Mouse (Mus musculus): Measurements from ENCODE around the gene Sult2b1. TPM values are rescaled to one million over a fixed set of nuclear protein-coding genes. Genes with fewer than 3 reads are reported as not detected.

Gene Sult2b1
- polyA plus RNA-seq, 1 experiment from 2014 or later = 1.9 TPM

DNA sequence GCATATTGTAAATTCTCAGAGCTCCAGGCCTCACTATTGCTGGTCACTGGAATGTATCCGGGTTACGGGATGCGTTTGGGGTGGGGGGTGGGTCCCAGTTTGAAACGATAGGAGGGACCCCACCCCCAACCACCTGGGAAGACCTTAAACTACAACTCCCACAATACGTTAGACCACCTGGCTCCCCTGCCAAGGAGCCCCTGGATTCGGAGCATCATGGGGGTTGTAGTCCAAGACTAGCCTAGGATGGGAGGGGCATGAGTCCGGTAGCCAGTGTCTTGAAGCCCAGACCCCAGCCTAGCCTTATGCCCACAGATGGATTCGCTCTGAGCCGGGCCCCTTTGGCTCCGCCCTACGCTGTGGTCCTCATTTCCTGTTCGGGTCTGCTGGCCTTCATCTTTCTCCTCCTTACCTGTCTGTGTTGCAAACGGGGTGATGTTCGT, 1.7 kb upstream of the Sult2b1 start:
- WGBS = 1% methylated on average over 14 of the region's 14 CpGs
- Histone ChIP-seq H3K9ac (peak overlapping the region; percentile 97), H3K36me3 (replicated peaks) (peaks cover 40% of the 10 kb centered on the region), H3K27me3 (peaks cover 10% of the 10 kb centered on the region), H3K4me1 (peaks cover 31% of the 10 kb centered on the region), H3K9me3 (no peaks in the 10 kb centered on the region), H3K4me3 (replicated peaks) (peak overlapping the region; percentile 98), H3K27ac (peak overlapping the region; percentile 93), H3K4me2 (peak overlapping the region; percentile 85)
- peak; percentile 55 for ATAC-seq (ENCODE audit: low FRiP score)

DNA sequence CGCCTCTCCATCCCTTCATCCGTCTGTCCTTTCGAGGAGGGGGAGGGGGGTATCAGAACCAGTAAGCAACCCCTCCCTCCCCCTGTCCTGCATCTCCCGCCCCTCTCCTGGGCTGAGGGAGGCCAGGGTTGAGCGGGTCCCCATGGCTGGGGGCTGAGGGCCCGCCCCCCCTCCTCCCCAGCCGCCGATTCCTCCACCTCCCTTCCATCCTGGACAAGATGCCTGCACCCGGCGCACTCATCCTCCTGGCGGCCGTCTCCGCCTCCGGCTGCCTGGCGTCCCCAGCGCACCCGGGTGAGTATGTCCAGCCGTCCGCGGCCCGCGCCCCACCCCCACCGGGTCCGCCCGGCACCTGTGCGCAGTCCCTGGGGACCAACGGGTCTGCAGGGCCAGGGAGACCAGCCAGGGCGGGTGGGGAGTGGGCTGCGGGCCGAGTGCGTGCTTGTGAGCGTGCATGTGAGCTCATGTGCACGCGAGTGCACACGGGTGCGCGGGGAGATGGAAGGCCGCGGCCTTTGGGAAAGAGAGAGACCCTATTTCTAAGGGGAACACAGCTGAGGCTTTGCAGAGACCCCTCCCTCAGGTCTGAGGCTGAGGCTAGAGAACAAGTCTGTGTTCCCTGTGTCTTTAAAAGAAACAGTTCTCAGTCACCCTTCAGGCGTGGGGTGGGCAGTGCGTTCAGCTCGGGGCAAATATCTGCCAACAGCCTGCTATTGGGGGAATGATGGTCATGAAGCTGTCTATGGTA, 1.1 kb upstream of the Sult2b1 start:
- Histone ChIP-seq H3K36me3 (replicated peaks) (peaks cover 34% of the 10 kb centered on the region), H3K4me2 (peak overlapping the region; percentile 85), H3K4me3 (replicated peaks) (peak overlapping the region; percentile 98), H3K27ac (peak overlapping the region; percentile 93), H3K4me1 (peaks cover 31% of the 10 kb centered on the region), H3K9ac (peak overlapping the region; percentile 97), H3K9me3 (no peaks in the 10 kb centered on the region), H3K27me3 (peaks cover 10% of the 10 kb centered on the region)
- under 1% methylated on average over 36 of the region's 42 CpGs for WGBS
- ATAC-seq (ENCODE audit: low FRiP score) = peak; percentile 5

DNA sequence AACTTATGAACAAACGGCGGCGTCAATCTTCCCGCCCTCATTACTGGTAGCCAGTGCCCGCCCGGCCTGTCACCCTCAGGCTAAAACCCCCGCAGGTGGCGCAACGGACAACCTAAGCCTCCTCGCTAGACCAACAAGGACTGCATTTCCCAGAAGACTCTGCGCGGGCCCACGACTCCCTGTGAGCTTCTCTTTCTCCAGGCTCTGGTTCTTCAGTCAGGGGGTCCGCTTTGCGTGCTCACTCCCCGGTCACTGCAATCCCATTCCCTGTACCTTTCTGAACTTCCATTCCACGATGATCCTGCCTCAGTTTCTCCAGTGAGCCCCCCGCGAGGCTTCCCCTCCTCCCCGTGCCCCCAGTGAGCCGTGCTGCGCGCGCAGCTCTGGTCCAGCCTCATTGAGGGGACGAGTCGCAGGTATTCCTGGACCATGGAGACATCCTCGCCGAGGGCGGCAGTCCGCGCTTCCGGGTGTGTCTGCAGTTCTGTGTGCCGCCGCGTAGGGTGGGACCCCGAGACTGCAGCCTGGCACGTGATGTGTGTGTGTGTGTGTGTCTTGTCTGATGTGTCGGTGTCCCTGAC, 868 bp downstream of the Sult2b1 start, which contains the start of gene Lmtk3:
Gene Lmtk3 (plus strand): TSS at position 228 of the 581 bp plus-strand sequence.
- Histone ChIP-seq H3K4me1 (peaks cover 41% of the 10 kb centered on the region), H3K9me3 (no peaks in the 10 kb centered on the region), H3K27ac (peak within 1 kb of the TSS; percentile 91), H3K4me3 (replicated peaks) (peak within 1 kb of the TSS; percentile 98), H3K9ac (peak within 1 kb of the TSS; percentile 65), H3K36me3 (replicated peaks) (peaks cover 14% of the 10 kb centered on the region), H3K27me3 (peaks cover 10% of the 10 kb centered on the region), H3K4me2 (peak within 1 kb of the TSS; percentile 85)
- ATAC-seq (ENCODE audit: low FRiP score) = peak; percentile 28
- under 1% methylated on average over 38 of the region's 38 CpGs for WGBS

DNA sequence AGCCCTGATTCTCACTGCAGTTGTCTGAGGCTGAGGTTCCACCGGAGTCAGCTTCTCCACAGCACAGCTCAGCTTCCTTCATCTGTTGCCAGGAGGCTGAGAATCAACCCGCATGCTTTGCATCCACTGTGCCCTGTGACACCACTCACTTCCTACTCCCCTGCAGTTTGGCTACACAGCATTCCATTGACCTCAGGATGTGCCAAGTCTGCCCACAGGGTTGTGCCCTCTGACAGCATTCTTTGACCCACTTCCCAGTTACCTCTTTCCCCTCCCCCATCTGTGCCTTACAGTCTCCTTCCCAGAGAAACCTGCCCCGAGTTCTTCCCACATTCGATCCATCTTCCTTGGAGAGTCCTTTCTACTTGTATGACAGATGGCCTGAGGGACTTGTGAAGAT, 2.2 kb downstream of the Sult2b1 start:
- 77% methylated on average over 4 of the region's 4 CpGs for WGBS
- no peak overlapping the region for H3K9ac ChIP-seq
- H3K4me2 ChIP-seq = no peak overlapping the region
- H3K9me3 ChIP-seq = no peaks in the 10 kb centered on the region
- no peak for ATAC-seq (ENCODE audit: low FRiP score)
- H3K4me3 ChIP-seq (replicated peaks) = no peak overlapping the region
- H3K36me3 ChIP-seq (replicated peaks) = 0 out of 2 replicates have a peak, but pooled peaks cover 1% of the 10 kb centered on the region
- H3K27ac ChIP-seq = no peak overlapping the region
- H3K27me3 ChIP-seq = peaks cover 10% of the 10 kb centered on the region
- peaks cover 34% of the 10 kb centered on the region for H3K4me1 ChIP-seq

DNA sequence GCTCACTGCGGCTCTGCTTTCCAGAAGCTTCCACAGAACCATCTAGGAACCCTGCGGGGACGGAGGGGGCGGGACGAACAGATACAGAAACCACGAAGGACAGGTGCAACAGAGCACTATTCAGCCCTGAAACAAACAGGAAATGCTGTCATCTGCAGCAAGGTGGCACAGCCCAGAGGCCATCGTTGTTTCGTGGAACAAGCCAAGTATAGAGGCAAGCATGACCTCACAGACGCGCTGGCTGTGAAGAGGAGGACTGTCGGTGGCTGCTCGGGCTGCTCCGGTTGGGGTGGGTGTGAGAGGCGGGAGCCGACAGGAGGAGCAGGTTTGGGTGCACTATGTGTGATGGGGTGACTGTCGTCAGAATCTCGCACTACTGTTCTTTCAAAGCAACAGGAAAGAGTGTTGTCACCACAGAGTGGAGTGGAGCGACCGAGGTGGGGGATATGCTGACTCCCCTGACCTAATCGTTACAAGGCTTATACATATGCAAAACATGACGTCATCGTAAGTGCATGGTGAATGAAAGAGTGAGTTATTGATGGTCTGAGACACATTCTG, 5.3 kb downstream of the Sult2b1 start:
- H3K9me3 ChIP-seq = no peaks in the 10 kb centered on the region
- H3K4me3 ChIP-seq (replicated peaks) = 0 out of 2 replicates have a peak overlapping the region, but pooled peaks have one; percentile 5
- H3K27ac ChIP-seq = no peak overlapping the region
- no peak overlapping the region for H3K9ac ChIP-seq
- H3K27me3 ChIP-seq = peaks cover 10% of the 10 kb centered on the region
- no peak for ATAC-seq (ENCODE audit: low FRiP score)
- H3K36me3 ChIP-seq (replicated peaks) = no peaks in the 10 kb centered on the region
- peak overlapping the region; percentile 33; the same call in 1 of the 2 replicates for H3K4me2 ChIP-seq
- WGBS = 23% methylated on average over 22 of the region's 22 CpGs
- peaks cover 13% of the 10 kb centered on the region for H3K4me1 ChIP-seq

DNA sequence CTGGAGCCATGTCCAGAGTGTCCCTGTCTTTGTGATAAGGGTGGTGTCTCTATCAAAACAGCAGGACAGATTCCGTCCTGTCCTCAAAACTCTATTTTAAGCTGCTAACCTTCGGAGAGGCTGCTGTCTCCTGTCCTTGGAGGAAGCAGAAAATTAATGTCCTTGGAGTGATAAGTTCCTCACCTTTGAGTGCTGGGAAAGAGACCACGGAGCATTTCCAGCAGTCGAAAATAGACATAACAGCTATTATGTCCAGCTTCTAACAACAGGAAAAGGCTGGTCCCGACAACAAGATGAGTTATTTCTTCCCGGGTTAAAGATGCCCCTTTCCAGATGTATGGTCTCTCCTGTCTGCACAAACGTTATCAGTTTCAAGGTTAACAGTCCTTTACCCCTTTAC, 9.2 kb downstream of the Sult2b1 start:
- WGBS = 85% methylated on average over 7 of the region's 7 CpGs
- Histone ChIP-seq H3K4me2 (no peak overlapping the region), H3K4me3 (replicated peaks) (no peak overlapping the region), H3K9me3 (no peaks in the 10 kb centered on the region), H3K27ac (no peak overlapping the region), H3K36me3 (replicated peaks) (no peaks in the 10 kb centered on the region), H3K27me3 (no peaks in the 10 kb centered on the region), H3K4me1 (peaks cover 10% of the 10 kb centered on the region), H3K9ac (no peak overlapping the region)
- no peak for ATAC-seq (ENCODE audit: low FRiP score)

DNA sequence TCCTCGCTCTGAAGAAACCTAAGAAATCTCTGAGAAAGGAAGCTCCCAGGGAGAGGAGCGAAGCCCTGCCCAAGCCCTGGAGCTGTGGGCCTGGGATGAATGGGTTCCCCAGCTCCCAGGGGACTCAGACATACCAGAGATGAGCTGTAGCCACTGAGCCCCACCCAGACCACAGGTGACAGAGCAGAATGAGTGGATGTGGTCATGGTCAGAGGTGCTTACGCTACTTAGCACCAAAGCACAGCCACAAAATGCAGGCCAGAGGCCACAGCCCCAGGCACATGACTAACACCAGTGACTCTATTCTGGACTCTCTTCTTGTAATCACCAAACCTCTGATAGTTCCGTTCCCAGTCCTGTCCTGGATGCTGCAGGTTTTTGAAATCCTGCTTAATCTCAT, 13.4 kb downstream of the Sult2b1 start:
- H3K4me3 ChIP-seq (replicated peaks) = no peak overlapping the region
- H3K27ac ChIP-seq = no peak overlapping the region
- H3K36me3 ChIP-seq (replicated peaks) = no peaks in the 10 kb centered on the region
- no peak overlapping the region for H3K4me2 ChIP-seq
- 61% methylated on average over 4 of the region's 4 CpGs for WGBS
- H3K9me3 ChIP-seq = 0 out of 2 replicates have a peak, but pooled peaks cover 5% of the 10 kb centered on the region
- no peak overlapping the region for H3K9ac ChIP-seq
- H3K4me1 ChIP-seq = no peaks in the 10 kb centered on the region
- H3K27me3 ChIP-seq = no peaks in the 10 kb centered on the region
- no peak for ATAC-seq (ENCODE audit: low FRiP score)

DNA sequence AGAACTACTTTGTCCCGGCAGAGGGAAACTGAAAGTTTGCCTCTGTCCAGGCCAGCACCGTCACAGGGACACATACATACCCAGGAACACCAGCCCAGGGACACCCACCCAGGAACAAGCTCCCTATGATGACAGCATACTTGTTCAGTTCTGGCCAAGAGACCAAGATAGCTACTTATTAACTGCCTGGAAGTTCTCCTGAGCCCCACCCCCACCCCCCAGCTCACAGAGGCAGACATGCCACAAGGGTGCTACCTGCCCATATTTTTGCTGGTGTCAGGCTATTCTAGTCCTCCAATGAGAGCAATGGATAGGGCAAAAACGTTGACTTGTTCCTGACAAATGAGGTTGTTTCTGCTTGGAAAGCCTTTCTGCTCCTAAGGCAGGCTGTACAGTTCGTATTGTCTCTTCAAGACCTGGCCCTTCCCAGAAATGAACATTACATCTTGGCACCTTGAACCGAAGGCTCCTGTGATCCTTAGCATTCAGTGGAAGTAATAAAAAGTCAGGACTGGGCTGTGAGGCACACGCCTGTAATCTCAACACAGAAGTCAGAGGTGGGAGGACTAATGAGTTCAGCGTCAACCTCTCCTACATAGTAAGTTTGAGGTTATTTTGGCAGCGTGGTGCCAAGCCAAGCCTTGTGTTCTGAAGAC, 13.9 kb downstream of the Sult2b1 start:
- WGBS = 82% methylated on average over 8 of the region's 8 CpGs
- H3K27me3 ChIP-seq = no peaks in the 10 kb centered on the region
- H3K9me3 ChIP-seq = 0 out of 2 replicates have a peak, but pooled peaks cover 5% of the 10 kb centered on the region
- no peak for ATAC-seq (ENCODE audit: low FRiP score)
- no peak overlapping the region for H3K4me2 ChIP-seq
- H3K4me1 ChIP-seq = no peaks in the 10 kb centered on the region
- H3K27ac ChIP-seq = no peak overlapping the region
- H3K9ac ChIP-seq = no peak overlapping the region
- H3K4me3 ChIP-seq (replicated peaks) = no peak overlapping the region
- H3K36me3 ChIP-seq (replicated peaks) = no peaks in the 10 kb centered on the region

DNA sequence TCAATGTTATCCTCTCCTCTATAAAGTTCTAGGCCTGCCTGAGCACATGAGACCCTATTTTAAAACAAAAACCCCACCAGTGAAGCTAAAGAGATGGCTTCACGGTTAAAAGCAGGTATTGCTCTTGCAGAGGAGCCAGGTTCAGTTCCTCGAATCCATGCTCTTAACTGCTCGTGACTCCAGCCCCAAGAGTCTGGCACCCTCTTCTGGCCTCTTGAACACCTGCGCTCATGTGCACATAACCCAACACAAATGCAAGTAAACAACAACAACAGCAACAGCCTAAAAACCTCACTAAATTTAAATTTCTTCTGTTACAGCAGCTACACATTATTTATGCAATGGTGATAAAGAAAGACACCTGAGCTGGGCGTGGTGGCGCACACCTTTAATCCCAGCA, 17.0 kb downstream of the Sult2b1 start:
- Histone ChIP-seq H3K4me1 (no peaks in the 10 kb centered on the region), H3K9ac (no peak overlapping the region), H3K4me3 (replicated peaks) (no peak overlapping the region), H3K9me3 (0 out of 2 replicates have a peak, but pooled peaks cover 5% of the 10 kb centered on the region), H3K36me3 (replicated peaks) (no peaks in the 10 kb centered on the region), H3K27me3 (no peaks in the 10 kb centered on the region), H3K4me2 (no peak overlapping the region), H3K27ac (no peak overlapping the region)
- 93% methylated on average over 6 of the region's 6 CpGs for WGBS
- no peak for ATAC-seq (ENCODE audit: low FRiP score)

DNA sequence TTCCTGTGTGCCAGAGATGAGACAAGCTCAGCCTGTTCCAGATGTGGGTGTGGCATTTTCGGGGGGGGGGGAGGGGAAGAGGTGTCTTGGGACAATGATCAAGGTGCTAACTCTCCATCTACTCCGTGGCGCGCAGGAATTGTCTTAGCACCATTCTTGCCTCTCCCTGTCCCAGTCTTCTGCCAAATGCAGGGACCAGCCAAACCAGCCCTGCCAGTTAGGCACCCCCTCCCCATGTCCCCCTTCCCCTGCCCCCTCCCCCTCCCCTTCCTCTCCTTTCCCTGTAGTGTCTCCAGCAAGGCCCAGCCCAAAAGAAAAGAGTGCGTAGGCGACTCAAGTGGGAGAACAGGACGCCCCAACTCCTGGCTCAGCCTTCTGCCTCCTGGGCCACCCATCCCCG, 17.7 kb downstream of the Sult2b1 start:
- H3K27me3 ChIP-seq = no peaks in the 10 kb centered on the region
- no peak overlapping the region for H3K9ac ChIP-seq
- ATAC-seq (ENCODE audit: low FRiP score) = no peak
- no peaks in the 10 kb centered on the region for H3K4me1 ChIP-seq
- H3K27ac ChIP-seq = no peak overlapping the region
- no peaks in the 10 kb centered on the region for H3K36me3 ChIP-seq (replicated peaks)
- no peak overlapping the region for H3K4me2 ChIP-seq
- WGBS = 57% methylated on average over 8 of the region's 8 CpGs
- 0 out of 2 replicates have a peak, but pooled peaks cover 5% of the 10 kb centered on the region for H3K9me3 ChIP-seq
- H3K4me3 ChIP-seq (replicated peaks) = no peak overlapping the region

DNA sequence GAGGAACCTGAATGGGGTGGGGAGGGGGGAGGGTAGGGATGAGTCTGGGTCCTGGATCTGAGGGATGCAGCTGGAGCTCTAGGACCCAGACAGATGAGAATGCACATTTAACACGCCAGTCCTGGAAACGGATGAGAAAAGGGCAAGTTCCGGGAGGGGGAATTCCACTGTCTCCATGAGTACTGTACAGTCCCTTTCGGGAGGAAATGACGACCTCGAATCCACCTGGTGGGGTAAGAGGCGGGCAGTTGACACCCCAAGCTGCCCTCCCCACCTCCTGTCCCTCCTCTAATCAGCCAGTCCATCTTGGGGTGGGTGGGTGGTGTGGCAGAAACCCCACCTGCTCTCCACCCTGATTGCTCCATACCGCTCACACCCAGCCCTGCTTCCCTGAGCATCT, 18.5 kb downstream of the Sult2b1 start:
- H3K4me2 ChIP-seq = no peak overlapping the region
- H3K36me3 ChIP-seq (replicated peaks) = no peaks in the 10 kb centered on the region
- ATAC-seq (ENCODE audit: low FRiP score) = no peak
- peaks cover 1% of the 10 kb centered on the region; the same call in 1 of the 2 replicates for H3K27me3 ChIP-seq
- WGBS = 58% methylated on average over 8 of the region's 8 CpGs
- H3K4me1 ChIP-seq = no peaks in the 10 kb centered on the region
- no peak overlapping the region for H3K4me3 ChIP-seq (replicated peaks)
- no peak overlapping the region for H3K9ac ChIP-seq
- H3K27ac ChIP-seq = no peak overlapping the region
- 0 out of 2 replicates have a peak, but pooled peaks cover 5% of the 10 kb centered on the region for H3K9me3 ChIP-seq

DNA sequence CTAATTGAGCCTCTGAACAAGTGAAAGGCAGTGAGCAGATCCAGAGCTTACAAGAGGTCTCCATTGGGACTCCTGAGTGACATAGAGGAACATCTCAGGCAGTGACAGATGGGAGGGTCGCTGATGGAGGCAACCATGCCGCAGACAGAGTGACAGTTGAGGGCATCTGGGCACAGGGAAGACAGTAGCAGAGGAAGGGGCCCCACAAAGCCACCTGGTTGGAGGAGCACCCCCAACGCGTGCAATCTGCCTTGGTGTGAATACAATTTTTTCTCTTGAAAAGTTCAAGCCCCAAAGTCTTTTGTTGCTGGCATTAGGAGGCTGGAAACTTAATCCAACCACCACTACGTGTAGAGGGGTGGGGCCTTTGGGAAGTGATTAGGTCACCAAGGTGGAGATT, 24.3 kb downstream of the Sult2b1 start:
- no peak overlapping the region for H3K27ac ChIP-seq
- no peak overlapping the region for H3K4me2 ChIP-seq
- no peak overlapping the region for H3K4me3 ChIP-seq (replicated peaks)
- H3K27me3 ChIP-seq = peaks cover 32% of the 10 kb centered on the region
- no peaks in the 10 kb centered on the region for H3K36me3 ChIP-seq (replicated peaks)
- 0 out of 2 replicates have a peak overlapping the region, but pooled peaks have one; percentile 12 for H3K9ac ChIP-seq
- no peak for ATAC-seq (ENCODE audit: low FRiP score)
- WGBS = 71% methylated on average over 5 of the region's 5 CpGs
- peaks cover 3% of the 10 kb centered on the region; the same call in 1 of the 2 replicates for H3K4me1 ChIP-seq
- no peaks in the 10 kb centered on the region for H3K9me3 ChIP-seq
